ENCODE assay signal across 20 mouse cellular contexts in the genomic region with DNA sequence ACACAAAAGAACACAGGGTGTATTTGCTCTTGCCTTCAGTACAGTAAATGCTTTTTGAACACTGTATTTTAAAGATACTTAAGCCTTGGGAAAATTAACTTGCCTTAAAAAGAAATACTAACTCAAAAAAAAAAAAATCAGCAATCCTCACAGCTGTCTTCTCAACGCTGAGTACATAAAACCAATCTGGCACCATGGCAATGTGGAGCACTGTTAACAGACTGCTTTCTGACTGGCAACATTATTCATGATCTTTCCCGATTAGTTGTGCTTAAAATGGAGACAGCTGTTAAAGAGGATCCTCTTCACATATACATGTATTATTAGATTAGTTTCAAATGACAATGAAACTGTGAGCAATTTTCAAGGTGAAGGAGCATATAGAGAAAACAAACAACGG.
DNase-seq lines count a peak whose midpoint lies in the region; ATAC-seq lines count a peak whose summit lies in the region.
"Had no signal": no experiment of that assay in that cellular context is flagged by ENCODE, and none has a peak within 500 bp of the region (broad histone marks: within the 10 kb centered on the region; RNA-seq: fewer than 3 reads in every experiment).

No protein-coding gene starts in this region.

- H3K9ac ChIP-seq in embryonic facial prominence, embryonic 14.5 days (ENCODE audit: low read depth, low read length): no peak overlapping the region
- H3K9ac ChIP-seq: hindbrain, embryonic 15.5 days; limb, embryonic 13.5 days; liver, embryonic 12.5 days; midbrain, embryonic 12.5 days had no signal

- DNase-seq in embryonic facial prominence, embryonic 14.5 days (ENCODE audit: low spot score): peak; percentile 31
- DNase-seq in embryonic facial prominence, embryonic 10.5 days (ENCODE audit: low spot score): no peak
- peak; percentile 5 to 53 for DNase-seq in layer of hippocampus, adult 18-20 months (ENCODE audit: low spot score in 2 of 2)
- DNase-seq in layer of hippocampus, postnatal 10 days (ENCODE audit: low spot score in 2 of 2): no peak
- peak; percentile 53 for DNase-seq in brain, adult 2 months (ENCODE audit: low read depth, low spot score)
- peak; percentile 5 for DNase-seq in mesoderm, embryonic 11.5 days (ENCODE audit: low read depth, low spot score)
- no peak for DNase-seq in cerebellum, postnatal 10 days
- DNase-seq: adrenal gland, postnatal 10 days; cerebellum, adult 9-11 months; gastrocnemius, postnatal 10 days; kidney, adult 2 months; lung, adult 2 months; lung, postnatal 14 days; thymus, postnatal 36 days had no signal

- H3K4me3 ChIP-seq in embryonic facial prominence, embryonic 14.5 days (ENCODE audit: low read depth, low read length): no peak overlapping the region
- no peak overlapping the region for H3K4me3 ChIP-seq in embryonic facial prominence, embryonic 10.5 days
- H3K4me3 ChIP-seq: heart, embryonic 10.5 days; hindbrain, embryonic 15.5 days; limb, embryonic 13.5 days; liver, embryonic 12.5 days; midbrain, embryonic 12.5 days had no signal

- no peaks in the 10 kb centered on the region for H3K27me3 ChIP-seq in embryonic facial prominence, embryonic 14.5 days (replicated peaks; ENCODE audit: control insufficient read depth, insufficient read depth, low read length)
- no peaks in the 10 kb centered on the region for H3K27me3 ChIP-seq in embryonic facial prominence, embryonic 10.5 days (replicated peaks; ENCODE audit: low read depth, poor library complexity, severe bottlenecking)
- H3K27me3 ChIP-seq: hindbrain, embryonic 15.5 days; limb, embryonic 13.5 days; liver, embryonic 12.5 days; midbrain, embryonic 12.5 days had no signal

- no peaks in the 10 kb centered on the region for H3K36me3 ChIP-seq in embryonic facial prominence, embryonic 14.5 days (ENCODE audit: control insufficient read depth, insufficient read depth, low read length)
- no peaks in the 10 kb centered on the region for H3K36me3 ChIP-seq in embryonic facial prominence, embryonic 10.5 days (replicated peaks)
- H3K36me3 ChIP-seq: heart, embryonic 10.5 days; hindbrain, embryonic 15.5 days; limb, embryonic 13.5 days; liver, embryonic 12.5 days; midbrain, embryonic 12.5 days had no signal

- H3K9me3 ChIP-seq in embryonic facial prominence, embryonic 14.5 days (ENCODE audit: control insufficient read depth, low read length): no peaks in the 10 kb centered on the region
- no peaks in the 10 kb centered on the region for H3K9me3 ChIP-seq in embryonic facial prominence, embryonic 10.5 days
- H3K9me3 ChIP-seq: heart, embryonic 10.5 days; hindbrain, embryonic 15.5 days; limb, embryonic 13.5 days; liver, embryonic 12.5 days; midbrain, embryonic 12.5 days had no signal

- ATAC-seq in embryonic facial prominence, embryonic 14.5 days (ENCODE audit: low read depth): no peak
- ATAC-seq: liver, embryonic 12.5 days had no signal

- H3K4me2 ChIP-seq in embryonic facial prominence, embryonic 14.5 days (ENCODE audit: low read depth, low read length): no peak overlapping the region
- H3K4me2 ChIP-seq: hindbrain, embryonic 15.5 days; limb, embryonic 13.5 days; liver, embryonic 12.5 days; midbrain, embryonic 12.5 days had no signal

- 46% methylated on average over 3 of the region's 3 CpGs for WGBS in embryonic facial prominence, embryonic 14.5 days
- 74% methylated on average over 3 of the region's 3 CpGs for WGBS in embryonic facial prominence, embryonic 10.5 days

- H3K4me1 ChIP-seq in embryonic facial prominence, embryonic 14.5 days (ENCODE audit: control insufficient read depth, insufficient read depth, low read length): no peaks in the 10 kb centered on the region
- H3K4me1 ChIP-seq in embryonic facial prominence, embryonic 10.5 days: no peaks in the 10 kb centered on the region
- H3K4me1 ChIP-seq: heart, embryonic 10.5 days; hindbrain, embryonic 15.5 days; limb, embryonic 13.5 days; liver, embryonic 12.5 days; midbrain, embryonic 12.5 days had no signal

- H3K27ac ChIP-seq in embryonic facial prominence, embryonic 14.5 days (replicated peaks; ENCODE audit: low read depth, low read length): no peak overlapping the region
- no peak overlapping the region for H3K27ac ChIP-seq in embryonic facial prominence, embryonic 10.5 days (replicated peaks)
- H3K27ac ChIP-seq: heart, embryonic 10.5 days; hindbrain, embryonic 15.5 days; kidney, postnatal 0 days; limb, embryonic 13.5 days; liver, embryonic 12.5 days; midbrain, embryonic 12.5 days had no signal

Comparison
In these comparisons a context has a peak if more than half of its experiments do, and no peak if none do; other contexts are left out.
1. DNase-seq: peak in embryonic facial prominence, embryonic 14.5 days (single experiment), layer of hippocampus, adult 18-20 months (2 of 2), brain, adult 2 months (single experiment) and mesoderm, embryonic 11.5 days (single experiment); none in embryonic facial prominence, embryonic 10.5 days (single experiment), layer of hippocampus, postnatal 10 days (0 of 2) and cerebellum, postnatal 10 days (0 of 2).